Mouse (Mus musculus): Measurements from ENCODE around the gene Ftsj1.

DNA sequence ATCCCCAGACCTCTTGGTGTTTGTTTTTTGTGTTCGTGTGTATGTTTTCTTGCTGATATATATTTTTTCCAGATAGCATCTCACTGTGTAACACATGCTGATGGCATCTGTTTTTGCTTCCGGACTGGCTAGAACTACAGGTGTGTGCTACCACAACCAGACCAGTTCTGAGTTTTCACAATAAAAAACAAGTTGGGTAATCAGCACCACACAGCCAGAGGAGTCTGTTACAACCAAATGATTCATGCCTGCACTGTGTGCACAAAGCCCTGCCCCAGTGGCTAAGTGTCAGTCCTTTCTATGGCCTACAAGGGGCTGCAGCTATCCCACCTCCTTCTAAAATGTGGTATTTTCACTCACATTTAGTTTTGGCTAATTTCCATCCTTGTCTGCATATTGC, 15.5 kb downstream of the Ftsj1 start:
- no peak for TF ChIP-seq CTCF (IDR thresholded peaks at IDR 0.05; ENCODE audit: extremely low read depth, insufficient read depth, low read length)
- no peak for TF ChIP-seq POLR2A (IDR thresholded peaks at IDR 0.05; ENCODE audit: extremely low read depth, insufficient read depth, low read length)

Data from cortical plate, adult 2 months (tissue).